Mouse (Mus musculus): ENCODE data around the gene Samhd1.

GRCm38 (mm10) chr2:157101650-157102049 is 33.4 kb downstream of the Samhd1 start:
- no peak for TF ChIP-seq POLR2A (IDR thresholded peaks at IDR 0.05; ENCODE audit: control insufficient read depth, low read depth, low read length)
- no peak for TF ChIP-seq CTCF (IDR thresholded peaks at IDR 0.05; ENCODE audit: control insufficient read depth, insufficient read depth, insufficient replicate concordance, low read depth, low read length)
